Mouse (Mus musculus) brain, embryonic 14.5 days (tissue): ENCODE measurements around the gene Calcoco1.

Experiments
- CTCF ChIP-seq: fragments of 200-500 bp; IDR thresholded peaks from 2 replicates; pipeline ENCODE4 v1.5.1; 2012; ENCODE audit warnings: inconsistent platforms, mild to moderate bottlenecking, moderate library complexity, borderline replicate concordance; ENCODE audit not compliant: insufficient read depth, insufficient read length; ENCODE audit errors: extremely low read depth
- POLR2A ChIP-seq: fragments of 200-500 bp; IDR thresholded peaks from 2 replicates; pipeline ENCODE4 v1.6.1; 2012; ENCODE audit warnings: mild to moderate bottlenecking, inconsistent platforms, borderline replicate concordance; ENCODE audit not compliant: poor library complexity, insufficient read depth, insufficient read length, severe bottlenecking; ENCODE audit errors: extremely low read depth

DNA sequence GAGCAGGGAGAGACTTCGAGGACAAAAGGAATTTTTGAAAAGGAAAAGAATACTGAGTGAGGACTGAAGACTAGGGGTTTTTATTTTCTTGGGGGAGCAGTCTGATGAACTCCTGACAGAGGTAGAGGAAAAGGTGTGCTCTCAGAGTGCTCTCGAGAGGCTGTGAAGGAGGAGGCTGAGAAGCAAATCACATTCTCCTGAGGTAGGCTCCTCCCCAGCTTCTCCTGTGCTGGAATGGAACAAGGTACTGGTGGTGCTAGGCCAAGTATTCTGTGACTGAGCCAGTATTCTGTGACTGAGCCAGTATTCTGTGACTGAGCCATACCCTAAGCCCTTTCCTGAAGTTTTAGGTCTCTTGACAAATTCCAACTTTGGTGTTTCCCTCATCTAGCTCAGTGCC lies 6.0 kb upstream of the Calcoco1 start:
- no peak for TF ChIP-seq CTCF
- TF ChIP-seq POLR2A: no peak
